Mouse (Mus musculus) CD4-positive, CD25-positive, alpha-beta regulatory T cell, adult 4 months (primary cell): ENCODE results near the gene Lrrc29. TPM values are rescaled to one million over a fixed set of nuclear protein-coding genes. Genes with fewer than 3 reads are reported as not detected.

Source experiments
- ATAC-seq: one replicate; pipeline ENCODE4 v1.8.0; 2017
- polyA plus RNA-seq, 2 experiments: library from polyadenylated mRNA; unstranded; fragments of 100-300 nt; shearing (Covaris generic); gene quantifications; one replicate each; pipeline ENCODE4 v1.2.1; 2017

Gene Lrrc29
- polyA plus RNA-seq, 2 experiments from 2014 or later: 1.7 to 6.2 TPM

DNA sequence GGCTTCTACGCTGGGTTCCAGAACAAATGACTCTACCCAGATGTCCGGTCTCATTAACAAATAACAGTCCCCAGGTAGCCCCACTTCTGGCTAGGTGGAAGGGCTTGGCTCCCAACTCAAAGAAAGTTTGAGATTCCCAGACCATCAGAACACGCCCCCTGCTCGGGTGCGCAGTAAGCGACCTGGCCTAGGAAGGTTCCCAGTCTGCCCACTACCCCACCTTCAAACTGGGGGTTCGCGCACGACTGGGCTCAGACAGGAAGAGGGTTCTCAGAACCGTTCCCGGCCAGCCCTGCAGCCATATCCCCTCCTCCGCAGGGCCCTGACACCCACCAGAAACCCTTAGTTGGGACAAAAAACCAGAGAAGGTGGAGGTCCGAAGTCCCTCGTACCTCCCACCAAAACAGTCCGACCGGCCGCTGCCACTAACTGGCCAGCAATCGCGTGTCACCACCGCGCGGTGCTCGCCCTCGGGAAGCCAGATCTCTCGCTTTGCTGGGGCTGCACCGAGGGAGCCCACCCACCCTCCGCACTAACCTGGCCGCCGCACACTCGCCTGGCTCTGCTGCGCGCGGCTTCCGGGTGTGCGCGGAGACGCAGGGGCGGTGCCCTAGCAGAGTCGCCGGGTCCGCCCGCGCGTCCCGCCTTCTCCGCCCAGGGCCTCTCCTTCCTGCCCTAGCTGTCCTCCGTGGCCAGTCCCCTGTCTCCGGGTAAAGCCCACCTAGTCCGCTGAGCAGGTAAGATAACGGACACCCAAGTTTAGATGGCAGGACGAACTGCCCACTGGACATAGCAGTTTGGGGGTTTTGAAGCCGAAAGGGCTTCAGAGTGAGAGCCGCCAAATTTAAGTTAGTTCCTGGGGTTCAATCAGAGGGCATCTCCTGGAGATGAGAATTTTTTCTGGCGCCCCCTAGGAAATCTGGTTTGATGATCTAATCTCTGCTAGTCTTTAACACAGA lies 61.8 kb downstream of the Lrrc29 start, which contains the start of the genes Tradd and Fbxl8:
Gene Tradd, minus strand, starts transcription at position 586 of the 959 bp plus-strand sequence.
Gene Fbxl8, plus strand, starts transcription at position 625 of the 959 bp plus-strand sequence.
- peak; percentile 72 for ATAC-seq

GRCm38 (mm10) chr8:105263244-105263912 lies 62.7 kb downstream of the Lrrc29 start:
- no peak for ATAC-seq

Other genes with a start within 250 kb of the Lrrc29 start
- gene Ces3b, start 242.5 kb downstream of the Lrrc29 start, polyA plus RNA-seq: not detected
- under 1 TPM in 1 of 2 experiments, not detected in 1; 0.13 TPM for gene Ces4a, start 194.5 kb downstream of the Lrrc29 start, polyA plus RNA-seq
- gene Cbfb, start 155.6 kb downstream of the Lrrc29 start, polyA plus RNA-seq: 10 to 100 TPM; 26.7 to 40.6 TPM
- 10 to 100 TPM; 13.9 to 14.2 TPM for gene D230025D16Rik, start 101.1 kb downstream of the Lrrc29 start, polyA plus RNA-seq
- under 1 TPM; 0.33 to 0.47 TPM for gene B3gnt9, start 71.1 kb downstream of the Lrrc29 start, polyA plus RNA-seq
- gene Tradd, start 61.7 kb downstream of the Lrrc29 start, polyA plus RNA-seq: 10 to 100 TPM; 58.1 to 76.0 TPM
- gene Fbxl8, start 61.6 kb downstream of the Lrrc29 start, polyA plus RNA-seq: 10 to 100 TPM; 16.5 to 27.6 TPM
- under 1 TPM; 0.26 to 0.39 TPM for gene Hsf4, start 56.5 kb downstream of the Lrrc29 start, polyA plus RNA-seq
- under 1 TPM in 1 of 2 experiments, not detected in 1; 0.15 TPM for gene Nol3, start 50.1 kb downstream of the Lrrc29 start, polyA plus RNA-seq
- 1 to 10 TPM in 1 of 2 experiments, under 1 TPM in 1; 0.90 to 2.6 TPM for gene 4931428F04Rik, start 36.4 kb downstream of the Lrrc29 start, polyA plus RNA-seq
- 1 to 10 TPM in 1 of 2 experiments, not detected in 1; 1.1 TPM for gene Exoc3l, start 30.2 kb downstream of the Lrrc29 start, polyA plus RNA-seq
- 10 to 100 TPM; 44.5 to 56.2 TPM for gene E2f4, start 28.6 kb downstream of the Lrrc29 start, polyA plus RNA-seq
- 10 to 100 TPM in 1 of 2 experiments, 1 to 10 TPM in 1; 7.4 to 13.5 TPM for gene Elmo3, start 20.7 kb downstream of the Lrrc29 start, polyA plus RNA-seq
- gene Tmem208, start 76 bp upstream of the Lrrc29 start, polyA plus RNA-seq: 100 to 1,000 TPM; 149 to 160 TPM
- gene Fhod1, start 21.7 kb upstream of the Lrrc29 start, polyA plus RNA-seq: 1 to 10 TPM; 2.3 to 5.3 TPM
- under 1 TPM in 1 of 2 experiments, not detected in 1; 0.16 TPM for gene Slc9a5, start 22.6 kb upstream of the Lrrc29 start, polyA plus RNA-seq
- not detected for gene Plekhg4, start 47.0 kb upstream of the Lrrc29 start, polyA plus RNA-seq
- gene Kctd19, start 87.2 kb upstream of the Lrrc29 start, polyA plus RNA-seq: not detected
- not detected for gene Lrrc36, start 87.3 kb upstream of the Lrrc29 start, polyA plus RNA-seq
- gene Tppp3, start 145.2 kb upstream of the Lrrc29 start, polyA plus RNA-seq: 1 to 10 TPM; 1.2 to 1.4 TPM
- gene Zdhhc1, start 170.6 kb upstream of the Lrrc29 start, polyA plus RNA-seq: 1 to 10 TPM in 1 of 2 experiments, under 1 TPM in 1; 0.97 to 1.5 TPM
- not detected for gene Hsd11b2, start 192.5 kb upstream of the Lrrc29 start, polyA plus RNA-seq
- 10 to 100 TPM; 33.7 to 36.8 TPM for gene Atp6v0d1, start 239.8 kb upstream of the Lrrc29 start, polyA plus RNA-seq